Mouse (Mus musculus) MN1 (cell line): ENCODE measurements at regions not wholly inside any gene's neighbourhood (a gene's known extent, or its start where the extent isn't known, plus 50 kb on each side); places are given as distances from the start of the nearest gene placed in this dataset.
A peak's percentile ranks its signal among the peaks of the same experiment; 100 is the strongest.

Source experiments
- DNase-seq: peaks from one replicate; pipeline ENCODE4 v3.0.0-alpha.2; 2016; ENCODE audit warnings: low spot score

DNA sequence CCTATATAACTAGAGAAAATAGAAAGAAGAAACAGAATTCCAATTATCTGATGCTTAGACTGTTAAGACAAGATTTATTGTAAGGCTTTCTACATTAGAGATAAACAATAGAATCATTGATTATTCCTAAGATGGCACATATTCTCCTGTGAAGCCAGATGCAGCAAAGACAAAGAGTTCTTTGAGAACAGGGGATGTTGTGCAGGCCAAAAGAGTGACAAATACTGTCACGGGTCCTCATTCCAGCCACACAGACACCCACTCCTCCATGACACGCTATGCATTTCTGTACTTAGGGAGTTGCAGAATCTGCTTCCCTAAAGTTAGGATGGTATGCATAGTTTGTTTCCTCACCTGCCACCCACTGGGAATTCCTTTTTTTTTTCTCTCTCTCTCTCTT is 245.2 kb downstream of the Sv2b start:
- DNase-seq = no peak

GRCm38 (mm10) chr7:75050231-75050630 is 258.8 kb downstream of the Sv2b start:
- no peak for DNase-seq

DNA sequence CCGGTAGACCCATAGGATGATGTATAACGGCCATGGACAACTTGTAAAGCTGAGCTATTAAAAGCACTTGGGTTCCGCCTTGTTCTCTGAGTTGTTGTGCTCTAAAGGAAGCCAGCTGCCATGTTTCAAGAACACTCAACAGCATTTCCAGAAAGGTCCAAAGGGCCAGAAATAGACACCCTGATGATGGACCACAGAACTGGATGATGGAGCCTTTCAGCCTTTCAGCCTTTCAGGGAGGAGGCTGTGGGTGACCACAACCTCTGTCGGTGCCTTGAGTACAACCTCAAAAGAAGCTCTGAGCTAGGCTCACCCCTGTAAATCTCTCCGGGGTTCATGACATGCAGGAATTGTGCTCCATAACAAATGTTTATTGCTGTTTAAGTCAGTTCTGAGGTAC is 259.3 kb downstream of the Sv2b start:
- no peak for DNase-seq

DNA sequence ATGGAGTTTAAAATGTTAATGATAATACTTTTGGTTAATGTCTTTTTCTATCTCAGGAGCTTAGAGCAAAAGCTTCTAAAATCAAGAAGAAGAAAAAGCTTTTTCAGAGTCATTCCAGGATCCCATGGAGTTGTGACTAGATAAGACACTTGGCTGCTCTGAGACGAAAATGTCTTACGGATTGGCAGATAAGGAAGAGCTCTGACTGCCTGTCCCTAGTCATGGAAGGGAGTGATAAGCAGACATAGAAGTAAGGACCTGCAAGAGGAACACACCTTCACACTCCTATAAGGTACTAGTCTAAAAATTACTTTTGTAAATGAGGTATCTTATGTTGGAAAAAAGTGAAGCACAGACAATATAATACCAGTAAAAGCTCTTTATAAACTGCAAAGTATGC is 260.2 kb downstream of the Sv2b start:
- DNase-seq = no peak

DNA sequence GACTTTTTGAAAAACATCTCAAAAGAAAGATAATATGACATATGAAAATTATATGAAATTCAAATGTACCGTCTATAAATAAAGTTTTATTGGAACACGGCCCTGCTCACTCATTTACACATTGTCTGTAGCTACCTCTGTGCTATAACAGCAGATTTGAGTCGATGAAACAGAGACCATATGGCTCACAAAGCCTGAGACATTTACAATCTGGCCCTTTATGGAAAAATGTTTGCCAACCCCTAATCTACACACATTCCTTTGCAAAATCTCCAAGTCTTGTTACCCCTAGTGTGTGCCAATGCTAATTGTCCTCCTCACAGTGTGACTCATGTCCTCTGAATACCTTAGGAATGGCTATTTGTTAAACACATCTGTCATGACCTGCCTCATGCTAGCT is 261.2 kb downstream of the Sv2b start:
- DNase-seq = no peak

DNA sequence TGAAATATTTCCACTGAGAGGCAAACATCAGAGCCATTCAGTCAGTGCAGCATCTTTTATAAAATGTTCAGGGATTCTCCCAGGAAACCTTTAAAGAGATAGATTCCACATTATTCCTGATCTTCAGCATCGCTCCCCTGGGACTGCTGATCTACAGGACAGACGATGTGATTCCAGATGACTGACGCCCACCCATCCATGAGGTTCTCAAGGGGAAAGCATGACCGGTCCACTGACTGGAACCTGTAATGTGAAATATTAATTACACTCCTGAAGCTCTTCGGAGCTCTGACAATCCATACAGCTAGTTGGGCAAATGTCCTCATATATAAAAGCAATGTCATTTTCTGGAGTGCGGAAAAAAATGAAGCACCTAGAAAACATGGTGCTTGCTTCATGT is 268.2 kb downstream of the Sv2b start:
- no peak for DNase-seq

GRCm38 (mm10) chr7:75026191-75026590 is 282.9 kb downstream of the Sv2b start:
- no peak for DNase-seq

- no peak for DNase-seq
Observed at GRCm38 (mm10) chr7:75021966-75022365, 287.1 kb downstream of the Sv2b start.

- no peak for DNase-seq
Observed at GRCm38 (mm10) chr7:75018640-75019039, 290.4 kb downstream of the Sv2b start.

- DNase-seq = no peak
Observed at GRCm38 (mm10) chr7:75008481-75008880, 300.6 kb downstream of the Sv2b start.

- DNase-seq = no peak
Observed at GRCm38 (mm10) chr7:74990198-74990597, 318.9 kb downstream of the Sv2b start.

DNA sequence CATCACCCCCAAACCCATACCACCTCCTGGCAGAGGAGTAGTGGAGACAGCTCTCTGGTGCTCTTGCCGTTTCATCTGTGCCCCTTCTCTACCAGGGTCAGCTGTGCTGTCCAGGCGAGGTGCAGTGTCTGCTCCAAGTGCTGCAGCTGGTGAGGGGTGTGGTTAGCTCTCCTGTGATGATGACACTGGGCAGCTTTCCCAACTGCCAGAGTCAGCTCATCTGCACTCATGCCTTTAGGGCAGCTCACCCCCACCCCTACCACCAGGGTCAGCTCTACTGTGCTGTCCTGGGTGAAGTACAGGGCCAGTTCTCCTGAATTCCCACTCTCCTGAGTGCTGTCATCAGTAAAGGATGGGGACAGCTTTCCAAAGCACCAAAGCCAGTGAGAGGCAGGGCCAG is 329.6 kb downstream of the Sv2b start:
- DNase-seq = peak; percentile 79

DNA sequence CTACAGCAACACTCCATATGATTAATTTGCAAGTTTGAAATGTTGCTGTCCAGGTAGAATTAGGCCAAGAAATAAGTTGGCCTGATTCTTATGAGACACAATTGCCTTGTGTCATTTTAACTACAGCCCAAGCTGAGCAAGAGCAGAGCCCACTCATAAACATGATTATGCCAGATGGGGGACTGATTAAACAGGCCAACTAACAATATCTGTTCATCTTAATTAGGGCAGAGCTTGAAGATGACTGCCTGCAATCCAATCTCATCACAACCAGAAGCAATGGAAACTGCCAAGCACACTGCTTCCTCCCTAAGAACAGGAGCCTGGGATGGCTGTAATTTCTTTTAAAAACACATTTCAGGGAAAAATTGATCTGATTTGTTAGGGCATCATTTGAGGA is 333.1 kb downstream of the Sv2b start:
- DNase-seq = peak; percentile 70

- no peak for DNase-seq
Observed at GRCm38 (mm10) chr7:74974448-74974847, 334.6 kb downstream of the Sv2b start.

DNA sequence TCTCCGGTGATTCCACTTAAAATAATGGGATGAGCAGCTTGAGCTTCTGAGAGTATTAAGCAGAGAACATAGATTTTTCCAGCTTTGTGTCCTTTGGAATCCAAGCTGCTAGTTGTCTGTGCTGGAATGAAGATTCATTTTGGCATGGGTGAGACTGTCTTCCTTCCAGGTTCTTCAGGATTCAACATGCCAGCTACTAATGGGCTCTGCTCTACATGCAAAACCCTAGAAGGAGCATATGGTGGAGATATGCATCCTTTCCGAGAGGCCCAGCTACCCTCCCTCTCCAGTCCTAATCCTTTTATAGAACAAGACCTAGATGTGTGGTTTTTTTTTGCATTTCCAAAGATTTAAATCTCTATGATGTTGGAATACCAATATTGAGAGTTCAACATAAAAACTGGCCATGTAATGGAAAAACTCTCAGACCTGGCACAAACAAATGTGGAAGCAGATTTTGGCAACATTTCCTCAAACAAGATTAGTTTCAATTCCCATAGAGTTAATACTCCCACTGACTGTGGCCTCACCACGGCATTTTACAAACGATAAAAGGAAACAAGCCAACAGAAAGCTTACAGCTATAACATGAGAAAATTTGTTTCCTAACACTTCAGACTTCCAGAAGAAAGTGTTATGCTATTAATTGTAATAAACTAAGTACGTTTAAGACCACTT is 364.5 kb downstream of the Sv2b start:
- DNase-seq = no peak

DNA sequence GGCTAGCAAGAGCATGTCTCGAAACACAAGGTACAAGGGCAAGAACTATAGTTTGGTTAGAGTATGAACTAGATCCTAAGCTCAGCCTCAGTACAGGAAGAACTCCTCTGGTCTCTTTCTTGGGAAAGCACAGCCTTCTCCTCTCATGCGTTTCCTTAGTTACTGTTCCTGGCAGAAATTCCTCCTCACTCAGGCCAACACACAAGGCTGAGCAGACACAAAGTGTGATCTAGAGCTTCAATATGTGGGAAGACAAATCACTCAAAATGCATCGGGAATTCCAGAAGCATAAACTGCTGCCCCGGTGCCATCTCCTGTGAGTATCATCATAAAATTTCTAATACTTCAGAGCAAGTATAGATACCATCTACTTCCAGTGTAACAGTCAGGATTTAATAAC is 366.1 kb downstream of the Sv2b start:
- DNase-seq = no peak

- DNase-seq = peak; percentile 60
Observed at GRCm38 (mm10) chr7:74942146-74942545, 366.9 kb downstream of the Sv2b start.

- no peak for DNase-seq
Observed at GRCm38 (mm10) chr7:74929142-74929829, 374.7 kb upstream of the Slco3a1 start.

DNA sequence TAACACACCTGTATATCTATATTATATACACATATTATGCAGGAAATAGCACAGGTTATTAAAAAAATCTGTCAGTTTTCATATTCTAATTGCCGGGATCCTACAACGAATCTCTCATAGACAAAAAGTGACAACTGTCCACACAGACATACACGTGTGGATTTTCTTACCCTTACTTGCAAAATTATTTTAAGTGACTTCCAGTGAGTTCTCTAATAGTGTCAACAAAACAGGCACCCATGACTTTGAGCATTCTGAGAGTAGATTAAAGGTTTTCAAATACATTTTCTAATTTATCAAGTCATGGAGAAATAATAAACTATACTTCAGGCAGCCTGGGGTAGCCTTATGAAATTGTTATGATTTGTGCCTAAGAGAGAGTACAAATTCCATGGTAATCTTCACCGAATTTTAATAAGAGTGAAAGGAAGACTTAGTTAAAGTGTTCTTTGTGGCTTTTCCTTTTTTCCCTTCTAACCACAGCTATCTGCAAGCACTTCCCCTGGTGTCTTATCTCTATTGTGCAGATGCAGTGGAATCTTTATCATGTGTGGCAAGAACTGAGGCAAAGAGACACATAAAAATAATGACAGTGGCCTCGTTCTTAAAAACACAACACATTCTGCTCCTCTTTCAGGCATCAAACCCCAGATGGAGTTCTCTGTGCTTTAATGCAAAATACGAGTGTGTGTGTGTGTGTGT is 373.8 kb upstream of the Slco3a1 start:
- DNase-seq = no peak

GRCm38 (mm10) chr7:74926729-74927128 is 372.1 kb upstream of the Slco3a1 start:
- DNase-seq = no peak

GRCm38 (mm10) chr7:74924156-74924555 is 369.6 kb upstream of the Slco3a1 start:
- no peak for DNase-seq

GRCm38 (mm10) chr7:74908311-74908962 is 353.9 kb upstream of the Slco3a1 start:
- DNase-seq = peak; percentile 60

GRCm38 (mm10) chr7:74907391-74907790 is 352.8 kb upstream of the Slco3a1 start:
- no peak for DNase-seq
